Mouse (Mus musculus) kidney, postnatal 4 days (tissue): ENCODE measurements around the gene Mettl18.
A peak's percentile ranks its signal among the peaks of the same experiment; 100 is the strongest.
"Not testable (repeated sequence)": the region's sequence is repeated elsewhere in the genome, so short reads cannot be mapped to it uniquely, and the experiment has no call there.

Experiments
- DNase-seq, 2 experiments: peaks; one replicate each; pipeline ENCODE4 v3.0.0; 2021; ENCODE audit warnings: mixed read lengths in 2 of 2

Gene Mettl18

DNA sequence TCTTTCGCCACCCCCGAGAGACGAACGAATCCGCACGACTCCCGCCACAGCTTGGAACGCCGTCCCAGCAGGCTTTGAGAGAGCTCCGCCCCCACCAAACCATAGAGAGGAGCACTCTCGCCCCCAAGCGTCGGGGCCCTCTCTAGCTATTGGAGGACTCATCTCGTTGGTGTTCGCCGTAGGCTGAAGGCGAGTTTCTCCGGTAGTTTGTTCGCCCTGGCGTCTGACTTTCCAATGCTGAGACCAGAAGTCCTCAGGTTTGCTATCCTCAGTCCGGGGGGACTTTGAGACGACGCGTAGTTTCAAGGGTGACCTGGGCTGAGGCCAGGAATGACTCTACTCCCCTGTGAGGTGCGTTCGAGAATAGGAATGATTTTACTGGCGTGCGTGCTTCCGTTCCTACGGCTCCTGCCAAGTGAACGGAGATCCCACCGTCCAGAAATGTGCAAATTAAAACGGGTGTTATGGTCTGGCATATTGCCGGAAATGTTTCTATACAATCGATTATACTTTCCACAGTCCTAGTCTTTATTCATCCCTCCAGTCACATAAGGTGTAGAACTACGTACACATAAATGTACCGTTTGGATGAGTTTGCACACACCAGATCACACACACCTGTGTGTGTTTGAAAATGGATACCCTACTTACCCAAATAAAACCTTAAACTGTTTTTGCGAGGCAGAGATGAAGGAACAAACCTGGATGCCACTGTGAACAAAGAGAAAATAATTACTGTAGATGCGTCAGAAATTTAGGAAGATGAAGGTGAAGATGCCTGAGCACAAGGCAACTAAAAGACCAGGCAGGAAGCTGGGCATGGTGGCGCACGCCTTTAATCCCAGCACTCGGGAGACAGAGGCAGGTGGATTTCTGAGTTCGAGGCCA is at the start of gene Mettl18, which contains the start of gene BC055324:
Gene Mettl18 (plus strand): TSS at position 169 of the 888 bp plus-strand sequence.
Gene BC055324 (minus strand): TSS at position 76 of the 888 bp plus-strand sequence.
- peak; percentile 91 to 94 for DNase-seq

DNA sequence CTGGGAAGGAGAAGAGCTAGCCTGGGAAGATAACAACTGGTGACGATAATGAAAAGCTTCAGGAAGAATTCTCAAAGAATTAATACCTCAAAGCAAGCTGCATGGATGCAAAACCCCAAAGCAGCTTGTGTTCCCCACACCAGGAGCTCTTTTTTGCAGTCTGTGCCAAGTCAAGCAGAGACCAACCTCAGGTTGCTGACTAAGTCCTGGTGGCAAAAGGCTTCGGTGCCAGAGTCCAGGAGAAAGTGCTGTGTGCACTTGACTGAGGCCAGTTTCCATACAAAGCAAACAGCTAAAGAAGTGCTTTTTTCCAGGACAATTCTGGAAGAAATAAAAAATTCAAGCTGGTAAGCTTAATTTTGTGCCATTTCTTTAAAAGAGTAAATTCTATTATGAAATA is 41.3 kb upstream of the Mettl18 start:
- DNase-seq = no peak

- no peak for DNase-seq
Observed at GRCm38 (mm10) chr1:163958036-163958435, 36.7 kb upstream of the Mettl18 start.

DNA sequence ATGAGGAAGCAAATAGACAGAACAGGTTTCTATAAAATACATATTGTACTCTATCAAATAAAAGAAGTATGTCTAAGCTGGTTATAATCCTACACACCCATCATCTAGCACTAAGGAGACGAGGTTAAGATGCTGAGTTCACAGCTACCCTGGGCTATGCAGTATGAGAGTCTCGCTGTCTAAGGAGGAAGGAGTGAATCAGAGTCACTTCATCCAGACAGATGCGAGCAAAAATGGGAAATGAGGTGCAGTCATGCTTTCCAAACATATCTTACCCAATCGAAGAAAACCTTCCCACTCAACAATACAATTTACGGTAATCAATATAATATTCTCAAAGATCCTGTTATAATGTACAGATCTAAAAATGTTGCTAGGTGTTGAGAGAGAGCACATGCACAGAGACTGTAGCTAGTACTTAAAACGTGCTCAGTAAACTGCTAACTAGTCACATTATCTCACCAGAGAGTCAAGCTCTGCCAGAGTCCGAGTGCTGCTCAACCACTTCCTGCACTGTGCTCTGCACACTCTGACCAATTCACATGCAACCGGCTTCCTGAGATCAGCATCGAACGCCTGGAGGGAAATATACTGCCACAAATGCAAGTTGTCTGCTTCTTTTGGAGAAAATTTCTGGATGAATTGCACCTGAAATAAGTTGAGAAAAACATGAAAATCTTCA is 30.5 kb upstream of the Mettl18 start:
- DNase-seq = no peak

DNA sequence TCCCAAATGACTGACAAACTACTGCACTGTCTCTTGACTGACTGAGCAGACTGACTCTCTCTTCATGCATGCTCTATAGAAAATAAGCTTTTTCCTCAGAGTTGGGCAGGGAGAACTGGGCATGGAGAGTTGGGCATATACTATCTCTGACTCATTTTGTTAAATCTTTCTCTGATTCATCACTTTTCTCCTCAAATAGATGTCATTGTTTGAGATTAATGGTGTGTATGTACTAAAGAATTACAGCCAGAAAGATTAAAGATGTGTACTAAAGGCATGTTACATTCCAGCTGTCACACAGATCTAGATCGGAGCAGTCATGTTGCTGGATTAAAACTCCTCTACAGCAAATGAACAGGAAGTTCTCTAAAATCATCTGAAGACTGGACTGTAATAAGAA is 20.2 kb upstream of the Mettl18 start:
- no peak for DNase-seq

DNA sequence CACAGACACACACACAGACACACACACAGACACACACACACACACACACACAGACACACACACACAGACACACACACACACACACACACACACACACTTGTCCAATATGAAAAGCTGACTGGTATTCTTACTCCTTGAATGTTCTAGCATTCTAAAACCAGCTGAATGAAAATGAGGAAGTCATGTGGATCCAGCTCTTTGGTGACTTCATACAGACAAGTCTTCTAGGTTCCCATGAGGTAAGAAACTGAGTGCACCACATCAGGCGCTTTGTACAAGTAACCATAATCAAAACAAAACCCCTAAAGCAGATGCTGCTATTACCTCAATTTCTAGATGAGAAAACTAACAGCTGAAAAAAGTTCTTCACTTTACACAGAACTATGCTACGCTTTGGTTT is 19.6 kb upstream of the Mettl18 start:
- no peak for DNase-seq

GRCm38 (mm10) chr1:163976515-163976914 is 18.2 kb upstream of the Mettl18 start:
- DNase-seq = no peak

DNA sequence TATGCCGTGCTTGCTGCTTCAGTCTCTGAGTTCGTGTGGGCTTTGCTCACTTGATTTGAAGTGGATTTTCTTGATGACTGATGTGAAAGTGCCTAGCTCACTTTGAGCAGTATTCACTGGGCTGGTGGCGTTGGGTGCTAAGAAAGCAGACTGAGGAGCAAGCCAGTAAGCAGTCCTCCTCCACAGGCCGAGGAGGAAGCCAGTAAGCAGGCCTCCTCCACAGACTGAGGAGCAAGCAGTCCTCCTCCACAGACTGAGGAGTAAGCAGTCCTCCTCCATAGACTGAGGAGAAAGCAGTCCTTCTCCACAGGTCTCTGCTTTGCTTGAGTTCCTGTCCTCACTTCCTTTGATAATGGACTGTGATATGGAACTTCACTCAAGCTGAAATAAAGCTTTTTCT is 2.3 kb upstream of the Mettl18 start:
- DNase-seq = peak; percentile 5 to 20

- DNase-seq = no peak
Observed at GRCm38 (mm10) chr1:163994173-163994720, 442 bp upstream of the Mettl18 start.

DNA sequence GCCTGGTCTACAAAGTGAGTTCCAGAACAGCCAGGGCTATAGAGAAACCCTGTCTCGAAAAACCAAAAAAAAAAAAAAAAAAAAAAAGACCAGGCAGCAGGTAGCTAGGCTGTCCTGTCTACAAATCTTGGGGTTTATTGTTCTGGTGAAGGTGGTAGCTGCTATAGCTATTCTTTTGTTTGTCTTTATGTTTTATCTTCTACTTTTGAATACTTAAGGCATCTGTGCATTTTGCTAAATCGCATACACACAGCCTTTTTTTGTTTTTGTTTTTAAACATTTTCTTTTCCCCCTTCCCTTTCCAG is 872 bp downstream of the Mettl18 start:
- no peak for DNase-seq

GRCm38 (mm10) chr1:164001831-164002452 is 7.3 kb downstream of the Mettl18 start:
- no peak for DNase-seq

DNA sequence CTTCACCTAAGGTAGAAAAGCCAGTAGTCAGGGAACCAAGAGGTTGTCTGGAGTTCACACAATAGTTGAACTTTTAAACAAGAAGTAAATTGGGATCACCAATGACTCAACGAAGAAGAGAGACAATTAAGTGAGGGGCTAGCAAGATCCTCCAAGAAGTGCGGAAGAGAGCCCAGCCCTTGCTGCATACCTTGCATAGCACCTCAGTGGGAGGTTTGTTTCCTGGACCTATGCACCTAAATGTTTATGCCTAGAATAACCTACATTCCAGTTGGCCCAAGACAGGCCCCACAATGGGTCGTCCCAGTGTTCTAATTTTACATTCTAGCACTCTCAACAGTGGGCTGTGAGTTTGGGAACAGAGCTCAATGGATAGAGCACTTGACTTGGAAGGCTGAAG is 9.6 kb downstream of the Mettl18 start:
- no peak for DNase-seq

DNA sequence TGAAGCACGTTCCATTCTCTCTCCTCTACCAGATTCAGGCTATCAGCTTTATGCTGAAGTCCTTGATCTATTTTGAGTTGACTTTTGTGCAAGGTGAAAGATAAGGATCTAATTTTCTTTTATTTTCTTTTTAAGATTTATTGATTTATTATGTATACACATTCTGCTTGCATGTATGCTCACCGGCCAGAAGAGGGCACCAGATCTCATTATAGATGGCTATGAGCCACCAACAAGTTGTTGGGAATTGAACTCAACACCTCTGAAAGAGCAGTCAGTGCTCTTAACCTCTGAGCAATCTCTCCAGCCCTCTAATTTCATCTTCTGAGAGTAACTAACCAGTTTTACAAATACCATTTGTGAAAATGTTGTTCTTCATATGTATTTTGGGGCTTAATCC is 14.5 kb downstream of the Mettl18 start:
- peak; percentile 35 to 44 for DNase-seq

DNA sequence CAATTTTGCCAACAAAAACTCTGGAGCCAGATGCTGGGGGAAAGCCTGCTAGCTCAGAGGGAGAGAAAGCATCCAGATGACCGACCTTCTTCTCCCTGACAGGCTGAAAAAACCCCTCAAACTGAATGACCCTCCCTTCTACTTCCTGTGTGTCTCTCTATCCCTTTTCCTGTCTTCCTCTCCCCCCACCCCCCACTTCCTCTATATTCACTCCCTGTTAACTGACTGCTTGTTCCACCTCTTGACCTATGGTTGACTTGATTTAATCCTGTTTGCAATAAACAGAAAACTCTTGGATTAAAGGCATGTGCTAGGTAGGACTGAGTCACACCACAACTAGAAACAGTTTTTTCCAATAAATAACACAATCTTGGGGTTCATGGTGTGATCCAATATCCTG is 19.9 kb downstream of the Mettl18 start:
- DNase-seq = no peak

DNA sequence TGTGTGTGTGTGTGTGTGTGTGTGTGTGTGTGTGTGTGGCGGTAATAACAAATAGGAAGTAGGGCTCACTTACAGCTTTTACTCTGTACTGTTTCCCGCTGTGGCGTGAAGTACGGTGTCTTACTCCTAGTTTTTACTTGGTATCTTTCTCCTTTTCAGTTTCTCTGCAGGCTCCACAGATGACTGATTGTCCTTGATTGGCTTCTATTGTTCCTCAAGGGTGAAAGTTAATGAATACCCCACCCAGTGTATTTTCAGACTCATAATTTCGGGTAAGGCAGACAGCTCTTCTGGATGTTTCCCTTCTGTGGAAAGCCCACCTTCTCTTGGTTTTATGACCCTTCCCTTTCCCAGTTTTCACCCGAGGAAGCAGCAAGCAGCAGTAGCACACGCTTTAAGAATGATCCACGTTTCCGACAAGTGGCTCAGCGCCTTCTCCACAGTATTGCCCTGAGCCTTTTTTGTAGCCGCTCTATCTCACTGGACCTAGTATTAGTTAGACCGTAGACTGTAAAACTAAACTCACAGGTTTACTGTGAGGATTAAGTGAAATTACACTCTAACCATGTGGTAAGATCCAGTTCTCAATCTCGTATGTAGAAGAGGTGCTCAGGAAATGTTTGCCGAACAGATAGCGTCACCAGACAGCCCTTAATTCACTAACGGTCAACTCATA is 23.7 kb downstream of the Mettl18 start:
- DNase-seq = no peak

DNA sequence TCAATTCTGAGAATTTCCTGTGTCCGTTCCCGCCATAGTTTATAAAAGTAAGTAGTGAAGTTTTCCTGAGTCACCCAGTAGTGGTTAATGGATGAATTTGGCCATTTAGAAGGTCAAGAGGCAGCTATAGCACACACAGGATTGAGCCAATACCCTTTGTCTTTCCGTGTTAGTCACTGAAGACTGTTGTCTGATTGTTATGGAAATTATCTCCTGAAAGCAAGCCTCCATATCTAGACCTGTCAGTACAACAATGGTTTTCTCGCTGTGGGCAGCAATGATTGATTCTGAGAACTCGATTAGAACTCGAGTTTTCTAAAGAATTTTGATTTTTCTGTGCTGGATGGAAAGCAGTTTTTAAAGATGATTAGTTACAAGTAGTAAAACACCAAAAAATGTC is 25.1 kb downstream of the Mettl18 start:
- no peak for DNase-seq

GRCm38 (mm10) chr1:164020746-164021145 is 26.1 kb downstream of the Mettl18 start:
- not testable (repeated sequence) for DNase-seq

- DNase-seq = not testable (repeated sequence)
Observed at GRCm38 (mm10) chr1:164022106-164022505, 27.4 kb downstream of the Mettl18 start.

DNA sequence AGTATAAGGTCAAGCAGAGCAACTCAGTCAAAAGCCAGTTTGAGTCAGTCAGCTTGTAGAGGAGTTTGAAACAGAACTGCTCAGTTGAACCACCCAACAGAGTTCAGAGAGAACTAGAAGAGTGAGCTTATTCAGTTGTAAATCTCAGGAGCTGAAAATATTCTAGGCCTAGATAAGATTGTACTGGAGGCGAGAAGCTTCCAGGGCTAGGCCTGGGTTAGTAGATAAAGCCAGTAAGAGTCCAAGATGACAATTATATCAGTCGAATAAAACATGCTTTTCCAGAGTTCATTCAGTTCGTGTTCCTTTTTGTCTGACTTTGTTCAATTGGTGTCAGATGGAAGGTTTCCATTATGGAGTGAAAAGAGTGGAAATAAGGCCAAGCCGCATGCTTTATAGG is 31.0 kb downstream of the Mettl18 start:
- DNase-seq = no peak

- peak; percentile 67 to 68 for DNase-seq
Observed at GRCm38 (mm10) chr1:164027416-164027815, 32.7 kb downstream of the Mettl18 start.

- no peak for DNase-seq
Observed at GRCm38 (mm10) chr1:164040385-164041135, 45.9 kb downstream of the Mettl18 start.

DNA sequence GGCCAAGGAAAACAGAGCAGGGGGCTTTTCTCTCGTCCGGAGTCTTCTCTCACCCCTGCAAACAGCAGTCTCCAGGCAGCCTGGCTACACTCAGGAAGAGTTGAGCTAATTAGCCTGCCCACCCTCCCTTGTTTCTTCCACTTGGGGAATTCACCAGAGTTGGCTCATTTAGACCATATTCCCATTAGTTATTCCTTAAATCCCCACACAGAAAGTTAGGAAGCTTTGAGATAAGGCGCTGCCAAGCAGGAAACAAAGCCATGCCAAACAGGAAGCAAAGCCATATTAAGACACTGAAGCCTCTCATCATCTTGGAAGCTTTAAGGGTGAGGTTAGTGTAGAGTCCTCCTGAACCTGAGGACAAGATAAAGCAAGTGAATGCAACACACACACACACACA is 48.9 kb downstream of the Mettl18 start:
- peak; percentile 47 to 57 for DNase-seq
